Mouse (Mus musculus): ENCODE results near the gene Agbl4. TPM values are rescaled to one million over a fixed set of nuclear protein-coding genes. Genes with fewer than 3 reads are reported as not detected.

The Agbl4 gene
- polyA plus RNA-seq, 1 experiment from 2014 or later = 0.38 TPM

DNA sequence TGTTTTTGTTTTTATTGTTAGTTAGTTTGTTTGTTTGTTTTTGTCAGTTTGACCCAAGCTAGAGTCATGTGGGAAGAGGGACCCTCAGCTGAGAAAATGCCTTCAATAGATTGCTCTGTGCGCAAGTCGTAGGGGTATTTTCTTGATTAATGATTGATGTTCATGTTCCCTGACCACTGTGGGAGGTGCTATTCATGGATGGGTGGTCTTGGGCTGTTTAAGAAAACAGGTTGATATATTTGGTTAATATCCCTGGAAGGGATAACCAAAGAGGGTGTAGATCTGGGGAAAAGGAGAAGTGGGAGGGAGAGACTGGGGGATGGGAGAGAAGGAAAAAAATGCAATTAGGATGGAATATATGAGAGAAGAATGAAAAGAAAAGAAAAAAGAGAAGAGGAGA is 1306.7 kb downstream of the Agbl4 start:
- Histone ChIP-seq H3K9ac (replicated peaks) (no peak overlapping the region), H3K27me3 (no peaks in the 10 kb centered on the region), H3K4me2 (no peak overlapping the region), H3K4me1 (replicated peaks) (no peaks in the 10 kb centered on the region), H3K9me3 (no peaks in the 10 kb centered on the region), H3K27ac (no peak overlapping the region), H3K4me3 (replicated peaks) (no peak overlapping the region), H3K36me3 (no peaks in the 10 kb centered on the region)
- WGBS = 90% methylated on average over 2 of the region's 2 CpGs
- ATAC-seq (ENCODE audit: insufficient number of reproducible peaks, insufficient read depth, low FRiP score, low TSS enrichment, low read depth) = no peak

DNA sequence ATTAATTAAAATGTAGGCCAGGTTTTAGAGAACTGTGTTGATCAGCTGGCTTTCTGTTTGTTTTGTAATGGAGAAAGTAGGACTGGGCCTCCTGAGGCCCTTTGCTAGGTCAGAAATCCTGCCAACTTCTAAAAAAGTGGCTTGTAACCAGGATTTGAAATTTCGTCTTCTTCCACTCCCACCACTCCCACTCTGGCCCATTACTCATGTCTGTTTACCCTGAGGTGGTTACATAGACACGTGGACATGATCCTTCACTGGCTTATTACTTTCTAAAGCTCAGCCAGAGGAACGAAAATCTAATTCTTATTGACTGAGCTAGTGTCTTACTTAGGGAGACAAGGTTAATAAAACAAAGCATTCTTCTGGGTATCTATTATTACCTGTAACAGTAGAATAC is 1307.5 kb downstream of the Agbl4 start:
- Histone ChIP-seq H3K27ac (no peak overlapping the region), H3K4me1 (replicated peaks) (no peaks in the 10 kb centered on the region), H3K9ac (replicated peaks) (no peak overlapping the region), H3K9me3 (no peaks in the 10 kb centered on the region), H3K27me3 (no peaks in the 10 kb centered on the region), H3K4me3 (replicated peaks) (no peak overlapping the region), H3K36me3 (no peaks in the 10 kb centered on the region), H3K4me2 (no peak overlapping the region)
- 57% methylated on average over 3 of the region's 3 CpGs for WGBS
- ATAC-seq (ENCODE audit: insufficient number of reproducible peaks, insufficient read depth, low FRiP score, low TSS enrichment, low read depth) = no peak

Other genes starting within 250 kb of the Agbl4 start
- gene Elavl4, start 45.8 kb upstream of the Agbl4 start, polyA plus RNA-seq (2016; fragmentation: Nextera tagmentation; extraction: Ambion mirVana) = 2.9 and 4.0 TPM in 2 replicates